Mouse (Mus musculus) megakaryocyte, embryonic 14.5 days (primary cell): ENCODE measurements around the gene Gal.

Experiments used
- FLI1 ChIP-seq: IDR thresholded peaks from 2 replicates; pipeline ENCODE4 v1.6.1; 2012; ENCODE audit warnings: low read length, inconsistent platforms, mixed read lengths
- GATA1 ChIP-seq: IDR thresholded peaks from 3 replicates; pipeline ENCODE4 v1.6.1; 2012; ENCODE audit warnings: mixed read lengths, low read length, inconsistent platforms, borderline replicate concordance

DNA sequence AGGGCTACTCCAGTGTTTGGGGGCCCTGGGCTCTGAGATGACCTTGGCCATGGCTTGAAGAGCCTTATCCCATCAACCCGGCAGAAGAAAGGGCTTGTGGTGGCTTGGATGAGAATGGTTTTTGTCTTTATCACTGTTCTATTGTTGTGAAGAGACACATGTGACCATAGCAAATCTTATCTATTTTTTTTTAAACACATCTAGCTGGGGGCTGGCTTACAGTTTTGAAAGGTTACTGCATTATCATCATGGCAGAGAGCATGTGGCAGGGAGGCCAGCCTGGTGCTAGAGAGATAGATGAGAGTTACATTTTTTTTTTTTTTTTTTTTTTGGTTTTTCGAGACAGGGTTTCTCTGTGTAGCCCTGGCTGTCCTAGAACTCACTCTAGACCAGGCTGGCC is 17.6 kb upstream of the Gal start:
- TF ChIP-seq GATA1 (no peak), FLI1 (no peak)
